Mouse (Mus musculus): ENCODE results near the gene Abat.

Gene Abat

DNA sequence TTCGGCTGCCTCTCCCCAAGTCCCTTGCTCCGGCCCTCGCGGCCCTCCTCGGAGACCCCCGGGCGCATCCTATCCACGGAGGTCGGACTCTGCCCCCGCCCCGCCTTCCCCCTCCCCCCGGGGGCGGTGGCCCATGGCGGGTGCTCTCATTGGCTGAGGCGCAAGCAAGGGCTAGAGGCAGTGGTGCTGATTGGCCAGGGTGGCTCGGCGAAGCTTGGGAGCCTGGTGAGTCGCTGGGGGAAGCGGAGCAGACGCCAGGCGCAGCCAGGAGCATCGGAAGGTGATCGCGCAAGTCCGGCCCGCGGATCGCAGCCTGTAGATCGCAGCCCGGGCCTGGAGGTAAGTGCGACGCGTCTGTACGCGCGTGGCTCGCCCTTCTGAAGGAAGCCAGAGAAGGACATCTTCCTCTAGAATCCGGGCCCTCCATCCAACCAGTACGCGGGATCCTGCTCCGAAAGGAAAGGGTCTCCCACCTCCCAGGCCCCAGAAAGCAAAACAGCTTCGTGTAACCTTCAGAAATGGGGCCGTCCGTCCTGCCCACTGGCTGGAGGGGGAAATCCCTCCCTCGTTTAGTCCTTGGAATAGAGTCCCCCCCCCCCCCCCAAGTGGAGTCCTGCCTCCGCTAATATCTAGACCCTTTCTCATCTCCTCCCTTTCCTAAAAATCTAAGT is at the start of gene Abat:
TSS of gene Abat (plus strand) at position 194 of the 671 bp plus-strand sequence.
- in situ Hi-C loops (cut with MboI, MseI) = no loop called here

DNA sequence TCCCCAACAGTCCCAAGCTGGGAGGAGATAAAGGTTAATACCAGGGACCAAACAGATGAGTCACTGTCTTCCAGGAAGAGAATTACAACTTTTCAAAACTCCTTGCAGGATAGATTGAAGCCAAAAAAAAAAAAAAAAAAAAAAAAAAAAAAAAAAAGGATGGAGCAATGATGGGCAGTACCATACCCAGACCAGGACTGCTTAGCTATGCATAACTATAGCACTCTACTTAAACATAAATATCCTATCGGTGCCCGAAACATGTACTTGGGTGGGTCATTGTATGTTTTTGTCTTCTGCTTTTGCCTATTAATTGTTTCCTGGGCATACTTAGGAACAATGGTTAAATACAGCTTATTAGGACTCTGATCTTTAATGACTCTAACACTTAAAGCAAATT is 43.1 kb upstream of the Abat start:
- in situ Hi-C loops (cut with MboI, MseI) = no loop called here

- in situ Hi-C loops (cut with MboI, MseI) = no loop called here
Measured at GRCm38 (mm10) chr16:8470603-8471481, 42.4 kb upstream of the Abat start, which contains the start of gene Mettl22. Mettl22 (plus strand) TSS chr16:8470788.

GRCm38 (mm10) chr16:8487396-8488005 is 25.7 kb upstream of the Abat start:
- in situ Hi-C loops (cut with MboI, MseI) = no loop called here

DNA sequence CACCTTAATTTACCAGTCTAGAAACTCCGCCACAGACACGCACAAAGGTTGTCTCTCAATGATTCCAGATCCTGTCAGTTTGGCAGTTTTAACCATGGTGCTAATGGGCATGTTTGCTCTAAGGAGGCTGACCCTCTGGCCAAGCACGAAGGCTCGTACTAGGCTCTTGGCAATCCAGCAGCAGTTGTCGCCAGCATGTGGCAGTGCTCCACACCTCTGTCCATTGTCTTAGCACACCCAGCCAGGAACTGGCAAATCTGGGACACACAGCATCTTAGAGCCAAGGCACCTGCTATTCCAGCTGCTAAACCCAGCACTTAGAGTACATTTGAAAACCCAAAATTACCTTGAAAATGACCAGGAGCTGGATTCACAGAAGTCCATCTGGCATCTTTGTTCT is 23.9 kb upstream of the Abat start:
- in situ Hi-C loops (cut with MboI, MseI) = no loop called here

DNA sequence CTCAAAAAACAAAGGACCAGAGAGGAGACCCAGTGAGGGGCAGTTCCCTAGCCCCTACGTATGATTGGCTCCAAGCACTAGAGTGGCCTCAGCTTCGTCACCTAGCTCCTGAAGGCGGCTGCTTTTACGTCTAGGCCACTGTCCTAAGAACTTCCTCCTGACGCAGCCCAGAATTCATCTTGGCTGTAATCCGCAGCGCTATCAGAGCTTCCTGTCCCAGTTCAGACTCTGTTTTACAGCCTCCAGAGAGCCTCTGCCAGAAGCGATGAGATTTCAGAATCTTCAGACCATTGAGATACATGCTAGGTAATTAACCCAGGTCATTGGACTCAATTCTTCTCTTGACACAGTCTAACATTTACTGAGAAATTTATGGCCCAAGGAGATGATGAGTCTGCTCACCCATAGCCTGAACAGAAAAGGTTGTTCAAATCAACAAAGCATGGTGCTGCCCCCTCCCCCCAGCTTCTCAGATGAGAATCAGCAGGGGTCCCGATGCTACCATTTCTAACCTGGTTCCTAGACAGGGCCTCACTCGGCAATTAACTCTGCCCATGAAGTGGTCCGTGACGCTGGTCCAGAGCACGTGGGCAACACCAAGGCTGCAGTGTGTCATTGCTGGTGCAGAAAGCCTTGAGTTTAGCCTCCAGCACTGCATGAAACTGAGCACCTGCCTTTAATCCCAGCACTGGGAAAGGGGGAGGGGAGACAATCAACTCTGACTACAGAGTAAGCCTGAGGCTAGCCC is 21.3 kb upstream of the Abat start:
- in situ Hi-C loops (cut with MboI, MseI) = loop anchor here (5.0 kb wide), 2 partner anchors 85 to 185 kb away; no protein-coding TSS in a partner anchor

DNA sequence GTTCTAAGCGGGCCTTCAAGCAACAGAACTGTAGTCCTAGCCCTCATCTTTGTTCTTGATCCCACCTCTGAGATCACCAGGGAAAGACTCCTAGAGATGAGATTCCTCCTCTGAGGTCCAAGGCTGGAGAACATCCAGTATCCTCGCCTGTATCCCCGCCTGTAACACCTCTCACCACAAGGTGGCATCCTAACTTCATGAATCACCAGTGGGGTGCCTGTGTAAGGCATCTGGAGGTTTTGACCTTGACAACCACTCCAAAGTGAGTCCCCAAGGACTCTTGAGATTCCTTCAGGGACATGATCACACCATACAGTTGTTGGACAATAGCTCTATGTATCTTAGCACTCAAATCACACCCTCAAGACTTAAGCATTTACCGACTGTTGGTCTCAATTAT is 19.0 kb upstream of the Abat start:
- in situ Hi-C loops (cut with MboI, MseI) = loop anchor here (5.0 kb wide), 2 partner anchors 87 to 183 kb away; no protein-coding TSS in a partner anchor

- in situ Hi-C loops (cut with MboI, MseI) = no loop called here
Measured at GRCm38 (mm10) chr16:8496967-8497366, 16.3 kb upstream of the Abat start.

GRCm38 (mm10) chr16:8504271-8504670 is 9.0 kb upstream of the Abat start:
- in situ Hi-C loops (cut with MboI, MseI) = no loop called here

DNA sequence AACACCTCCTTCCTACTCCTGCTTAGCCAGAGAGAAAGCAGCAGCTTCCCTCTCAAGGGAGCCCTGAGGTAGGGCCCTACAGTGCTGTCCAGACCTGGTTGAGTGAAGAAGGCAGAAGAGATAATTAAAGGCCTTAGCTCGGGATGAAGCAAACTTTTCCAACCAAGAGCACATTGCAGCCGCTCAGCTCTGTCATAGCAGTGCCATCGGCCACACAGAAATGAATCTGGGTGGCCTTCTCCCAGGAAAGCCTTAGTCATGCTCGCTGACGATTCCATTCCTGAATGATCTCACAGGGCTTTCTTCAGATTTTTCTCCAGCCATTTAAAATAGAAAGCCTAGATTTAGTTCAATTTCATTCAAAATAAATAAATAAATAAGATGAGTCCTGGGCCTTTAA is 3.3 kb upstream of the Abat start:
- in situ Hi-C loops (cut with MboI, MseI) = no loop called here

GRCm38 (mm10) chr16:8512830-8513229 is 399 bp upstream of the Abat start:
- in situ Hi-C loops (cut with MboI, MseI) = no loop called here

GRCm38 (mm10) chr16:8514180-8514579 is 951 bp downstream of the Abat start:
- in situ Hi-C loops (cut with MboI, MseI) = no loop called here

GRCm38 (mm10) chr16:8520525-8520924 is 7.3 kb downstream of the Abat start:
- in situ Hi-C loops (cut with MboI, MseI) = no loop called here

DNA sequence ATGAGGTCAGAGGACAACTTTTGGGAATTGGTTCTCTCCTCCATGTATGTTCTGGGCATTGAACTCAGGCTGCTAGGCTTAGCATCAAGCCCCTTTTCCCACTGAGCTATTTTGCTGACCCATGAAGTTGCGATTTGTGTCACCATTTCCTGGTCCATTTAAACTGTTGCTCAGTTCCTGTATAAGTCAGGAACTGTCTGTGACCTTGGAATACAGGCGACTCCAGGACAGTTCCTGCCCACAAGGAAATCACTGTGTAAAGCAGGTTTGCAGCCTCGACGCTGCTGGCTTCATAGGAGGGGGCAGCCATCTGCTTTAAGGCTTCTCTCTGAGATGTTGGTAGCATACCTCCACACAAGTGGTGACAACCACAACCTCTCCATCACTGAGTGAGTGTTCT is 8.1 kb downstream of the Abat start:
- in situ Hi-C loops (cut with MboI, MseI) = no loop called here

DNA sequence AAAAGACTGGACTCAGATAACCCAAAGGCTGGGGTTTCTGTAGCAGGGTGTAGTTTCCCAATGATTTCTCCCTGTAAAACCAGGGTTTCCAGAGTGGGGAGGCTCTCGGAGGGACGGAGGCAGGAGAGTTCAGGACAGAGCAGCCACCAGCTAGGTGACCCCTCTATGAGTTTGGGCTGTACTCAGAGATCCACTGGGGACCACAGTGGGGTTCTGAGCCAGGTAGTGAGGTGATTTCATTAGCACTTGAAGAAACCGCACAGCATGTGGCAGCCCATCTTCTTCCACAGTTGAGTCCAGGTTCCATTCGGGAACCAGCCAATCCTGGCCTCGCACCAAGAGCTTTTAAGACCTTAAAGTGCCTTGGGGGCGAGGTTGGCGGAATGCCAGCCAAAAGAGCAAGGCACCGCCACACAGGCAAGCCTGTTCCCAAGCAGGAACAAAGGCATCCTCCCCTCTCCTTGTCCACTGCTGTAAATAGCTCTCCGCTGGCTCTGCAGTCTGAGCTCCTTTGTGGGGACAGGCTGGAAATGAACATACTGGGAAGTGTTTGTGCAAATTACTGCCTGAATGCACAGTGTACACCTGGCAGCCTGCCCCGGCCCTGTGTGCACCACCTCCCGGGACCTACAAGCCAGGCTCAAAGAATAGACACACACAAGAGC is 10.4 kb downstream of the Abat start:
- in situ Hi-C loops (cut with MboI, MseI) = no loop called here

DNA sequence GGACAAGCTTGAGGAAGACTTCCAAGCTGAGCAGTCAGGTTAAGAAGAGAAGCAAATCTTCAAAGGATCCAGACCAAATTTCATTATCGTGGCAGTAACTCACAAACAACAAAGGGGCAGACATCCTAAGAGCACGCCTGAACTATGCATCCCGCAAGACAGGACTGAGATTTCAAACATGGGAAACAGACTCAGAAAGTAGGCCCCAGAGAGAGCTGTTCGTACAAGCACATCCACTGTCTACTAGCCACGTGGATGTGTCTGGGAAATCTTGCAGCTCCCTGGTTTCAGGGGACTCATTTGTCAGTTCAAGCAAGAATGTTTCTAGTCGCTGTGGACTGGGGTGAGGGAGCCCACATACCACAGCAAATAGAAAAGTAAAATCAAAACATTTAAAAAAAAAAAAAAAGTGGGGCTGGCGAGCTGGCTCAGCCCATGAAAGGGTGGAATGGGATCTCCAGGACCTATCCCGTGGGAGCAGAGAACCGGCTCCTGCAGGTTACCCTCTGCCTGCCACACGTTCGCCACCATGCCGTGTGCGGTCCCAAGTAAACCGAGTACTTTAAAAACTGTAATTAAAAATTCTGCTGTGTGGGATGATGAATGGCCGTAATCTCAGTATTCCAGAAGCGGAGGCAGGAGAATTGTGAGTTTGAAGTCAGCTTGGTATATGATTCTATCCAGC is 11.1 kb downstream of the Abat start:
- in situ Hi-C loops (cut with MboI, MseI) = no loop called here

DNA sequence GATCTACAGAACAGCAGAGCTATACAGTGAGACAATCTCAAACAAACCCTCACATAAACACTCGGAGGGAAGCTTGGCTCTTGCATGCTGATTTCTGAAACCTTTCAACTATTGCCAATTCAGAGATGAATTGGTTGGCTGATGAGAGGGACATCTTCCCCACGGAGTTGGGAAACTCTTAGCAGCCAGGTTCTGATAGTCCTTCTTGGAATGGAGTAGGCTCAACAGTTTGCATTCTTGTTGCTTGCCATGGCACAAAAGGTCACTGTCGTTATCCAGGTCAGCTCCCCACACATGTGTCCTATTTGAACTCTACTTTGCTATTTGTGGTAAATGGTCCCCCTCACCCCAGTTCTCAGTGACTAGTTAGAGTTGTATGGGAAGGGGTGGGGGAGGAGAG is 12.1 kb downstream of the Abat start:
- in situ Hi-C loops (cut with MboI, MseI) = no loop called here

DNA sequence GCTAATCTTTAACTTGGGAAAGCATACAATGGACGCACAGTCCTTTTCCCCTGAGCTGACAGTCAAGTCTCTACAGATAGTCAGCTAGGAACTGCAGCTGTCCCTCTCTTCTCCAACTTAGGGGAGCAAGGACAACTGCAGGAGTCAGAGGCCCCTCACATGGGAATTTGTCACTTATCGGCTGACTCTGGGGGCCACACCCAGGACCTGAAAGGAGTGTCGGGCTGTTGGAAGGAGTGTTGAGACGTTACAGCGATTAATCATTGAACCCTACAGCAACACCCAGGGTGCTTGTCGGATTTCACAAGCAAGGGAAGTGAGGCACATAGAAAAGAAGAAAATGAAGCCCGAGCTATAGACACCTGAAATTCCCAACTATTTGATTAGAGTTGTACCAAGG is 12.6 kb downstream of the Abat start:
- in situ Hi-C loops (cut with MboI, MseI) = no loop called here

GRCm38 (mm10) chr16:8529389-8529788 is 16.2 kb downstream of the Abat start:
- in situ Hi-C loops (cut with MboI, MseI) = no loop called here

- in situ Hi-C loops (cut with MboI, MseI) = no loop called here
Measured at GRCm38 (mm10) chr16:8530018-8530417, 16.8 kb downstream of the Abat start.

- in situ Hi-C loops (cut with MboI, MseI) = no loop called here
Measured at GRCm38 (mm10) chr16:8532461-8532860, 19.2 kb downstream of the Abat start.

Measured in T-helper 2 cell (primary cell).